Mouse (Mus musculus) lung, adult 2 months (tissue): Measurements from ENCODE around the gene Senp2.

Experiments used
- CTCF ChIP-seq: fragments of 200-500 bp; IDR thresholded peaks from 2 replicates; pipeline ENCODE4 v1.5.1; 2011; ENCODE audit warnings: mild to moderate bottlenecking, low read length, control low read depth; ENCODE audit not compliant: insufficient read depth
- POLR2A ChIP-seq: fragments of 200-500 bp; IDR thresholded peaks from 2 replicates; pipeline ENCODE4 v1.6.1; 2011; ENCODE audit warnings: low read depth, mild to moderate bottlenecking, control low read depth, low read length, borderline replicate concordance; ENCODE audit errors: extremely low read depth

GRCm38 (mm10) chr16:22075829-22076619 lies 66.7 kb downstream of the Senp2 start:
- TF ChIP-seq CTCF: no peak
- no peak for TF ChIP-seq POLR2A
